Mouse (Mus musculus) heart, embryonic 16.5 days (tissue): Measurements from ENCODE around the gene Trim39. TPM values are rescaled to one million over a fixed set of nuclear protein-coding genes. Genes with fewer than 3 reads are reported as not detected.

Experiments used
- ATAC-seq: fragments of 200-750 bp; cut with Nextera tagmentation; replicated peaks from 2 replicates; pipeline ENCODE4 v1.8.0; 2017; ENCODE audit warnings: moderate number of reproducible peaks; ENCODE audit not compliant: insufficient read depth, low FRiP score; ENCODE audit errors: extremely low read depth
- H3K27ac ChIP-seq: fragments of 300-500 bp; sonication (generic); 2 replicates; pipeline ENCODE4 v1.5.1; 2014; ENCODE audit warnings: mild to moderate bottlenecking, low read length, control low read depth, moderate library complexity
- H3K27me3 ChIP-seq: fragments of 300-500 bp; sonication (generic); 2 replicates; pipeline ENCODE4 v1.6.1; 2014; ENCODE audit warnings: low read length, mixed read lengths; ENCODE audit not compliant: control insufficient read depth, insufficient read depth
- H3K36me3 ChIP-seq: fragments of 300-500 bp; sonication (generic); 2 replicates; pipeline ENCODE4 v1.6.1; 2014; ENCODE audit not compliant: control insufficient read depth, insufficient read depth
- H3K4me1 ChIP-seq: fragments of 300-500 bp; sonication (generic); 2 replicates; pipeline ENCODE4 v1.6.1; 2014; ENCODE audit warnings: low read length, mixed read lengths; ENCODE audit not compliant: control insufficient read depth, insufficient read depth
- H3K4me2 ChIP-seq: fragments of 300-500 bp; sonication (generic); 2 replicates; pipeline ENCODE4 v1.6.1; 2014; ENCODE audit warnings: low read depth, mild to moderate bottlenecking, control low read depth, low read length
- H3K4me3 ChIP-seq: fragments of 300-500 bp; sonication (generic); 2 replicates; pipeline ENCODE4 v1.5.1; 2014; ENCODE audit warnings: mild to moderate bottlenecking, control low read depth, low read length
- H3K9ac ChIP-seq: fragments of 300-500 bp; sonication (generic); 2 replicates; pipeline ENCODE4 v1.6.1; 2014; ENCODE audit warnings: low read length, control low read depth
- H3K9me3 ChIP-seq: fragments of 300-500 bp; sonication (generic); replicated peaks from 2 replicates; pipeline ENCODE4 v1.6.1; 2016; ENCODE audit warnings: low read length; ENCODE audit not compliant: control insufficient read depth
- WGBS: fragments of 180-500 bp; shearing (Covaris S2); extraction: QIAGEN DNeasy Blood & Tissue Kit; methylation state at CpG from one replicate; pipeline ENCODE4 v1.1.7; 2014; 5-methylcytosine and 5-hydroxymethylcytosine counted together
- polyA plus RNA-seq: library from polyadenylated mRNA; unstranded; fragments of >200 nt; fragmentation: Nextera tagmentation; extraction: Ambion mirVana; gene quantifications from 2 replicates; pipeline ENCODE4 v1.2.1, GENCODE M21; 2015

Gene Trim39
- polyA plus RNA-seq, 1 experiment from 2014 or later: 10.7 TPM

- 0 out of 2 replicates have a peak, but pooled peaks cover 2% of the 10 kb centered on the region for H3K4me1 ChIP-seq
- ATAC-seq: peak; percentile 95
Observed at GRCm38 (mm10) chr17:36257241-36257947, 14.7 kb downstream of the Trim39 start.

GRCm38 (mm10) chr17:36253087-36253600 lies 18.9 kb downstream of the Trim39 start:
- H3K9ac ChIP-seq: no peak overlapping the region
- H3K4me3 ChIP-seq: no peak overlapping the region
- no peaks in the 10 kb centered on the region; the same call in 1 of the 2 replicates for H3K36me3 ChIP-seq
- WGBS: 34% methylated on average over 6 of the region's 6 CpGs
- no peaks in the 10 kb centered on the region for H3K9me3 ChIP-seq
- ATAC-seq: no peak
- peaks cover 6% of the 10 kb centered on the region; the same call in 1 of the 2 replicates for H3K4me1 ChIP-seq
- H3K27ac ChIP-seq: no peak overlapping the region
- no peak overlapping the region for H3K4me2 ChIP-seq
- H3K27me3 ChIP-seq: peaks cover 12% of the 10 kb centered on the region

More at GRCm38 (mm10) chr17:36257241-36257947, 14.7 kb downstream of the Trim39 start:
- peak overlapping the region; percentile 61 for H3K4me2 ChIP-seq
- H3K27me3 ChIP-seq: peaks cover under 1% of the 10 kb centered on the region; the same call in 1 of the 2 replicates
- H3K27ac ChIP-seq: peak overlapping the region; percentile 85
- WGBS: under 1% methylated on average over 37 of the region's 37 CpGs
- H3K9ac ChIP-seq: peak overlapping the region; percentile 86
- H3K36me3 ChIP-seq: peaks cover 29% of the 10 kb centered on the region
- H3K4me3 ChIP-seq: peak overlapping the region; percentile 76
- H3K9me3 ChIP-seq: no peaks in the 10 kb centered on the region

- peak overlapping the region; percentile 39 for H3K4me3 ChIP-seq
- H3K4me2 ChIP-seq: peak overlapping the region; percentile 62
- ATAC-seq: no peak
- H3K27me3 ChIP-seq: peaks cover 12% of the 10 kb centered on the region
- peaks cover 6% of the 10 kb centered on the region; the same call in 1 of the 2 replicates for H3K4me1 ChIP-seq
- no peaks in the 10 kb centered on the region for H3K9me3 ChIP-seq
- no peaks in the 10 kb centered on the region; the same call in 1 of the 2 replicates for H3K36me3 ChIP-seq
- H3K9ac ChIP-seq: no peak overlapping the region; the same call in 1 of the 2 replicates
- 9% methylated on average over 25 of the region's 25 CpGs for WGBS
- H3K27ac ChIP-seq: no peak overlapping the region
Observed at GRCm38 (mm10) chr17:36252250-36252876, 19.7 kb downstream of the Trim39 start.

GRCm38 (mm10) chr17:36248886-36249285 lies 23.2 kb downstream of the Trim39 start:
- peaks cover 4% of the 10 kb centered on the region; the same call in 1 of the 2 replicates for H3K4me1 ChIP-seq
- ATAC-seq: no peak

GRCm38 (mm10) chr17:36245741-36246140 lies 26.3 kb downstream of the Trim39 start:
- WGBS: 85% methylated on average over 2 of the region's 2 CpGs
- Histone ChIP-seq H3K4me2 (no peak overlapping the region), H3K27me3 (peaks cover 9% of the 10 kb centered on the region), H3K4me1 (no peaks in the 10 kb centered on the region), H3K36me3 (no peaks in the 10 kb centered on the region), H3K9ac (no peak overlapping the region), H3K4me3 (no peak overlapping the region), H3K9me3 (no peaks in the 10 kb centered on the region), H3K27ac (no peak overlapping the region)
- no peak for ATAC-seq

More at GRCm38 (mm10) chr17:36248886-36249285, 23.2 kb downstream of the Trim39 start:
- H3K4me2 ChIP-seq: peak overlapping the region; percentile 39
- H3K27ac ChIP-seq: no peak overlapping the region
- no peaks in the 10 kb centered on the region for H3K9me3 ChIP-seq
- WGBS: 17% methylated on average over 33 of the region's 33 CpGs
- no peaks in the 10 kb centered on the region for H3K36me3 ChIP-seq
- no peak overlapping the region for H3K9ac ChIP-seq
- peak overlapping the region; percentile 21 for H3K4me3 ChIP-seq
- H3K27me3 ChIP-seq: peaks cover 12% of the 10 kb centered on the region

GRCm38 (mm10) chr17:36244031-36244430 lies 28.0 kb downstream of the Trim39 start:
- no peaks in the 10 kb centered on the region for H3K4me1 ChIP-seq
- H3K27me3 ChIP-seq: peaks cover 7% of the 10 kb centered on the region; the same call in 1 of the 2 replicates
- 33% methylated on average over 5 of the region's 5 CpGs for WGBS
- no peak overlapping the region for H3K4me3 ChIP-seq
- no peak for ATAC-seq
- H3K27ac ChIP-seq: no peak overlapping the region
- no peak overlapping the region for H3K9ac ChIP-seq
- H3K36me3 ChIP-seq: no peaks in the 10 kb centered on the region
- H3K9me3 ChIP-seq: no peaks in the 10 kb centered on the region
- H3K4me2 ChIP-seq: no peak overlapping the region

GRCm38 (mm10) chr17:36240637-36241213 lies 31.3 kb downstream of the Trim39 start:
- no peak for ATAC-seq
- peaks cover 5% of the 10 kb centered on the region; the same call in 1 of the 2 replicates for H3K4me1 ChIP-seq
- WGBS: 10% methylated on average over 5 of the region's 5 CpGs
- no peak overlapping the region for H3K4me3 ChIP-seq
- H3K9ac ChIP-seq: no peak overlapping the region
- H3K9me3 ChIP-seq: no peaks in the 10 kb centered on the region
- H3K27me3 ChIP-seq: peaks cover 21% of the 10 kb centered on the region
- H3K4me2 ChIP-seq: peak overlapping the region; percentile 10; the same call in 1 of the 2 replicates
- H3K36me3 ChIP-seq: no peaks in the 10 kb centered on the region
- no peak overlapping the region for H3K27ac ChIP-seq

GRCm38 (mm10) chr17:36237321-36237921 lies 34.6 kb downstream of the Trim39 start:
- peak; percentile 28; the same call in 1 of the 2 replicates for ATAC-seq
- Histone ChIP-seq H3K9ac (peak overlapping the region; percentile 59), H3K27me3 (peaks cover 29% of the 10 kb centered on the region), H3K36me3 (no peaks in the 10 kb centered on the region), H3K4me1 (peaks cover 5% of the 10 kb centered on the region; the same call in 1 of the 2 replicates), H3K9me3 (no peaks in the 10 kb centered on the region), H3K4me2 (peak overlapping the region; percentile 66), H3K4me3 (peak overlapping the region; percentile 44), H3K27ac (no peak overlapping the region)
- WGBS: 1% methylated on average over 27 of the region's 27 CpGs
